Mouse (Mus musculus) E14TG2a.4 (cell line): ENCODE measurements at regions not wholly inside any gene's neighbourhood (a gene's known extent, or its start where the extent isn't known, plus 50 kb on each side); places are given as distances from the start of the nearest gene placed in this dataset.

ENCODE experiments used
- CTCF ChIP-seq: conservative IDR thresholded peaks from 2 replicates; pipeline ENCODE4 v1.5.1; 2014; ENCODE audit warnings: low read length
- NANOG ChIP-seq: IDR thresholded peaks from 2 replicates; pipeline ENCODE4 v1.6.1; 2014; ENCODE audit warnings: borderline replicate concordance, low read length, mixed read lengths
- POU5F1 ChIP-seq: IDR thresholded peaks from 2 replicates; pipeline ENCODE4 v1.6.1; 2014; ENCODE audit warnings: low read length, borderline replicate concordance

DNA sequence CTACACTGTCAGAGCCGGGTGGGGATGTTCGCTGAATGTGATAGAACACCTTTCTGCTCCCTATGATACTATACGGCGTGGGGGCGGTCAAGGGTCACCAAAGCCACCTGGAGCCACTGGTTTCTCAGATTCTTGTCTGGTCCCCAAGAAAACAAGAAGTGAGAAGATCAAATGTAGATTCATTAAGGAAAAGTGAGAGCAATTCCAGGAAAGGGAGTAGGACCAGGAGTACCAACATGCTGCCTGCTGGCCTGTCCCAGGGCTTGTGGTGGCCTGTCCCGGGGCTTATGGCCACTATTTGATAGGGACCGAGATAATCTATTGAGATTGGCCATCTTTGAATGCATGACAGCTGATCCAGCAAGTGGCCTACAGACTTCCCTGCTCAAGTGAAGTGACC lies 58.8 kb upstream of the Fut8 start:
- no peak for TF ChIP-seq CTCF
- no peak for TF ChIP-seq POU5F1
- TF ChIP-seq NANOG, result no peak
